Mouse (Mus musculus): Measurements from ENCODE around the gene Il12rb2. TPM values are rescaled to one million over a fixed set of nuclear protein-coding genes. Genes with fewer than 3 reads are reported as not detected.

Gene Il12rb2
- total RNA-seq, 2 experiments from 2014 or later: not detected

Other genes starting within 250 kb of the Il12rb2 start
- 100 to 1,000 TPM; 255 to 326 TPM for gene Serbp1, start 138.0 kb downstream of the Il12rb2 start, total RNA-seq (2021)
- not detected for gene Il23r, start 115.7 kb upstream of the Il12rb2 start, total RNA-seq (2021)
- gene Tacstd2, start 159.6 kb upstream of the Il12rb2 start, total RNA-seq (2021): not detected